Mouse (Mus musculus): ENCODE results near the gene Shc2. TPM values are rescaled to one million over a fixed set of nuclear protein-coding genes. Genes with fewer than 3 reads are reported as not detected.

The Shc2 gene
- total RNA-seq, 2 experiments from 2014 or later, result 2.7 to 5.3 TPM

GRCm38 (mm10) chr10:79668771-79669575, 31.3 kb upstream of the Shc2 start, which contains the start of gene Tpgs1:
Gene Tpgs1 (plus strand): TSS chr10:79669369.
- DNase-seq, result peak; percentile 88

- DNase-seq, result no peak
Observed at GRCm38 (mm10) chr10:79668076-79668475, 30.4 kb upstream of the Shc2 start.

GRCm38 (mm10) chr10:79666493-79666892, 28.8 kb upstream of the Shc2 start:
- DNase-seq, result no peak

GRCm38 (mm10) chr10:79665051-79665450, 27.3 kb upstream of the Shc2 start:
- DNase-seq, result no peak

GRCm38 (mm10) chr10:79664131-79664665, 26.5 kb upstream of the Shc2 start, which contains the start of gene Madcam1:
Gene Madcam1 (plus strand): TSS chr10:79664559.
- peak; percentile 74 for DNase-seq

- no peak for DNase-seq
Observed at GRCm38 (mm10) chr10:79661861-79662260, 24.1 kb upstream of the Shc2 start.

- no peak for DNase-seq
Observed at GRCm38 (mm10) chr10:79660298-79660697, 22.6 kb upstream of the Shc2 start.

- DNase-seq, result no peak
Observed at GRCm38 (mm10) chr10:79658829-79659228, 21.1 kb upstream of the Shc2 start.

GRCm38 (mm10) chr10:79654946-79655395, 17.3 kb upstream of the Shc2 start:
- no peak for DNase-seq

GRCm38 (mm10) chr10:79652789-79653188, 15.1 kb upstream of the Shc2 start:
- no peak for DNase-seq

- DNase-seq, result peak; percentile 81
Observed at GRCm38 (mm10) chr10:79649070-79649751, 11.5 kb upstream of the Shc2 start.

GRCm38 (mm10) chr10:79645711-79646110, 8.0 kb upstream of the Shc2 start, which contains the start of gene Odf3l2:
Gene Odf3l2 (minus strand): TSS chr10:79645738.
- peak; percentile 44 for DNase-seq

- DNase-seq, result peak; percentile 63
Observed at GRCm38 (mm10) chr10:79638486-79639204, 927 bp upstream of the Shc2 start.

GRCm38 (mm10) chr10:79636287-79636686, 1.4 kb downstream of the Shc2 start:
- DNase-seq, result no peak

- DNase-seq, result no peak
Observed at GRCm38 (mm10) chr10:79633006-79633777, 4.5 kb downstream of the Shc2 start.

GRCm38 (mm10) chr10:79631432-79631831, 6.3 kb downstream of the Shc2 start:
- DNase-seq, result no peak

GRCm38 (mm10) chr10:79628377-79628776, 9.3 kb downstream of the Shc2 start:
- no peak for DNase-seq

- no peak for DNase-seq
Observed at GRCm38 (mm10) chr10:79626156-79626555, 11.6 kb downstream of the Shc2 start.

- DNase-seq, result no peak
Observed at GRCm38 (mm10) chr10:79625398-79625797, 12.3 kb downstream of the Shc2 start.

GRCm38 (mm10) chr10:79623950-79624349, 13.8 kb downstream of the Shc2 start:
- peak; percentile 36 for DNase-seq

- DNase-seq, result no peak
Observed at GRCm38 (mm10) chr10:79616376-79616775, 21.3 kb downstream of the Shc2 start.
